8 mouse cellular contexts compared by ENCODE assay signal in the genomic region with DNA sequence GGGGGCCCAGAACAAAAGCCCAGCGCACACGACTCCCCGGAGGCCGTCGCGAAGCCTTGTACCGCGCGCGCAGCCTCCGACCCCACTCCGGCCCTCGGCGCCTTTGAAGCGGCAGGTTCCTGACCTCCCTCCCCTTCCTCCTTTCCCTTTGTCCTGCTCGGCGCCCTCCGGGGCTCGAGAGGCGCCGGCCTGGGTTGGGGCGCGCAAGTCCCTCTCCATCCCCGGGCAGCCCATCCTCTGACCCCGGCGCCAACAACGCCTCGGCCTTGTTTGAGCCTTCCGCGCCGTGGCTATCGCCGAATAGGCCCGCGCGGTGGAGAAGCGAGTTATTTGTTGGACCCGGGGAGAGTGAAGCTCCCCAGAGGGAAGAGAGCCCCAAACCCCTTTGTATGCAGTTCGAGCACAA. TPM values are rescaled to one million over a fixed set of nuclear protein-coding genes. Genes with fewer than 3 reads are reported as not detected.
DNase-seq lines count a peak whose midpoint lies in the region; ATAC-seq and TF ChIP-seq lines count a peak whose summit lies in the region.

No protein-coding gene starts in this region.

- peak overlapping the region; percentile 83 for H3K4me3 ChIP-seq in thymus, adult 2 months (ENCODE audit: control insufficient read depth, insufficient read depth, low read length)
- peak overlapping the region; percentile 94 for H3K4me3 ChIP-seq in forebrain, postnatal 0 days (ENCODE audit: low read depth, low read length)
- H3K4me3 ChIP-seq in midbrain, postnatal 0 days (ENCODE audit: low read depth, low read length) = peak overlapping the region; percentile 97

- H3K36me3 ChIP-seq in thymus, adult 2 months (ENCODE audit: control insufficient read depth, insufficient read depth, low read length) = no peaks in the 10 kb centered on the region
- H3K36me3 ChIP-seq in forebrain, postnatal 0 days (ENCODE audit: insufficient read depth) = no peaks in the 10 kb centered on the region
- H3K36me3 ChIP-seq in midbrain, postnatal 0 days (ENCODE audit: insufficient read depth, low read length) = peaks cover 3% of the 10 kb centered on the region; the same call in 1 of the 2 replicates

- no peaks in the 10 kb centered on the region; the same call in 1 of the 2 replicates for H3K27me3 ChIP-seq in thymus, adult 2 months (ENCODE audit: control insufficient read depth, insufficient read depth, low read length)
- no peaks in the 10 kb centered on the region for H3K27me3 ChIP-seq in forebrain, postnatal 0 days (ENCODE audit: insufficient read depth, low read length)
- no peaks in the 10 kb centered on the region for H3K27me3 ChIP-seq in midbrain, postnatal 0 days (ENCODE audit: insufficient read depth, low read length)

- H3K9ac ChIP-seq in forebrain, postnatal 0 days = peak overlapping the region; percentile 99
- peak overlapping the region; percentile 100 for H3K9ac ChIP-seq in midbrain, postnatal 0 days (replicated peaks; ENCODE audit: low read length, poor library complexity, severe bottlenecking)

- peak; percentile 36 for DNase-seq in cerebellum, adult 11-12 months
- DNase-seq in cerebellum, adult 8-10 months = no peak
- no peak for DNase-seq in thymus, adult 2 months
- no peak for DNase-seq in thymus, adult 18-20 months
- DNase-seq in forebrain, postnatal 0 days = peak; percentile 70
- peak; percentile 66 for DNase-seq in kidney, postnatal 14 days
- peak; percentile 43 for DNase-seq in midbrain, postnatal 0 days (ENCODE audit: low spot score)
- DNase-seq in ovary, postnatal 14 days (ENCODE audit: low spot score) = no peak

- no peak for TF ChIP-seq POLR2A in thymus, adult 2 months (IDR thresholded peaks at IDR 0.05; ENCODE audit: control insufficient read depth, extremely low read depth, insufficient read depth, low read length, poor library complexity)

- H3K4me2 ChIP-seq in forebrain, postnatal 0 days (ENCODE audit: low read depth) = peak overlapping the region; percentile 97
- H3K4me2 ChIP-seq in midbrain, postnatal 0 days (ENCODE audit: low read depth, low read length, poor library complexity, severe bottlenecking) = peak overlapping the region; percentile 95

- H3K27ac ChIP-seq in thymus, adult 2 months (ENCODE audit: control insufficient read depth, insufficient read depth, low read length) = no peak overlapping the region
- H3K27ac ChIP-seq in forebrain, postnatal 0 days (ENCODE audit: low read depth, low read length) = peak overlapping the region; percentile 97
- H3K27ac ChIP-seq in midbrain, postnatal 0 days (ENCODE audit: low read depth, low read length) = peak overlapping the region; percentile 99

- no peaks in the 10 kb centered on the region for H3K9me3 ChIP-seq in forebrain, postnatal 0 days (ENCODE audit: low read length)
- no peaks in the 10 kb centered on the region for H3K9me3 ChIP-seq in midbrain, postnatal 0 days (ENCODE audit: low read length)

- H3K4me1 ChIP-seq in thymus, adult 2 months (replicated peaks; ENCODE audit: control insufficient read depth, insufficient read depth, low read length) = peaks cover 53% of the 10 kb centered on the region
- H3K4me1 ChIP-seq in forebrain, postnatal 0 days (ENCODE audit: insufficient read depth) = peaks cover 16% of the 10 kb centered on the region
- peaks cover 15% of the 10 kb centered on the region for H3K4me1 ChIP-seq in midbrain, postnatal 0 days (ENCODE audit: insufficient read depth, low read length)

- no peak for ATAC-seq in forebrain, postnatal 0 days
- ATAC-seq in midbrain, postnatal 0 days (ENCODE audit: low FRiP score) = no peak

- WGBS in thymus, adult 2 months = under 1% methylated on average over 39 of the region's 39 CpGs
- 2% methylated on average over 39 of the region's 39 CpGs for WGBS in forebrain, postnatal 0 days
- WGBS in midbrain, postnatal 0 days = under 1% methylated on average over 38 of the region's 39 CpGs

- no peak for TF ChIP-seq CTCF in thymus, adult 2 months (IDR thresholded peaks at IDR 0.05; ENCODE audit: borderline replicate concordance, control insufficient read depth, extremely low read depth, insufficient read depth, low read length, poor library complexity)
- TF ChIP-seq CTCF in forebrain, postnatal 0 days (IDR thresholded peaks at IDR 0.05; ENCODE audit: low read depth) = no peak
- TF ChIP-seq CTCF in midbrain, postnatal 0 days (IDR thresholded peaks at IDR 0.05) = no peak

RNA-seq across cellular contexts. Expression of a gene that starts 2.0 kb away (rescaled TPM):
- polyA plus RNA-seq in thymus, adult 2 months (2012; rRNA removed) = 11.0 and 15.1 TPM in 2 replicates
- total RNA-seq in forebrain, postnatal 0 days (2014; rRNA removed) = 19.3 and 26.5 TPM in 2 replicates
- 3.9 and 6.5 TPM in 2 replicates for polyA plus RNA-seq in forebrain, postnatal 0 days (2015; fragmentation: Nextera tagmentation; extraction: Ambion mirVana)
- 39.9 and 49.8 TPM in 2 replicates for total RNA-seq in midbrain, postnatal 0 days (2014; rRNA removed)
- 5.9 and 9.5 TPM in 2 replicates for polyA plus RNA-seq in midbrain, postnatal 0 days (2015; fragmentation: Nextera tagmentation; extraction: Ambion mirVana)

Comparison
In these comparisons a context has a peak if more than half of its experiments do, and no peak if none do; other contexts are left out.
1. DNase-seq: peak in cerebellum, adult 11-12 months (single experiment), forebrain, postnatal 0 days (single experiment), kidney, postnatal 14 days (single experiment) and midbrain, postnatal 0 days (single experiment); none in cerebellum, adult 8-10 months (single experiment), thymus, adult 2 months (single experiment), thymus, adult 18-20 months (0 of 2) and ovary, postnatal 14 days (single experiment).
2. Peak in every context shown above with its lines, with median percentiles within 50 percentile points of each other: H3K4me3 ChIP-seq.